Mouse (Mus musculus) intestine, postnatal 0 days (tissue): ENCODE measurements at regions not wholly inside any gene's neighbourhood (a gene's known extent, or its start where the extent isn't known, plus 50 kb on each side); places are given as distances from the start of the nearest gene placed in this dataset.

Experiments used
- ATAC-seq: fragments of 200-750 bp; cut with Nextera tagmentation; 2 replicates; pipeline ENCODE4 v1.8.0; 2017; ENCODE audit warnings: mild to moderate bottlenecking, moderate TSS enrichment, moderate library complexity
- H3K27ac ChIP-seq: fragments of 300-500 bp; sonication (generic); 2 replicates; pipeline ENCODE4 v1.5.1; 2014; ENCODE audit warnings: mild to moderate bottlenecking, low read depth, low read length, moderate library complexity
- H3K27me3 ChIP-seq: fragments of 300-500 bp; sonication (generic); replicated peaks from 2 replicates; pipeline ENCODE4 v1.6.1; 2014; ENCODE audit warnings: low read length, mixed read lengths; ENCODE audit not compliant: control insufficient read depth, insufficient read depth
- H3K36me3 ChIP-seq: fragments of 300-500 bp; sonication (generic); 2 replicates; pipeline ENCODE4 v1.6.1; 2014; ENCODE audit warnings: mild to moderate bottlenecking, moderate library complexity; ENCODE audit not compliant: control insufficient read depth, insufficient read depth
- H3K4me1 ChIP-seq: fragments of 300-500 bp; sonication (generic); replicated peaks from 2 replicates; pipeline ENCODE4 v1.6.1; 2014; ENCODE audit warnings: antibody characterized with exemption, low read length, mixed read lengths; ENCODE audit not compliant: control insufficient read depth, insufficient read depth
- H3K4me2 ChIP-seq: fragments of 300-500 bp; sonication (generic); replicated peaks from 2 replicates; pipeline ENCODE4 v1.6.1; 2014; ENCODE audit warnings: low read depth, mild to moderate bottlenecking, moderate library complexity
- H3K4me3 ChIP-seq: fragments of 300-500 bp; sonication (generic); 2 replicates; pipeline ENCODE4 v1.5.1; 2014; ENCODE audit warnings: low read depth, low read length
- H3K9ac ChIP-seq: fragments of 300-500 bp; sonication (generic); 2 replicates; pipeline ENCODE4 v1.6.1; 2014; ENCODE audit warnings: mild to moderate bottlenecking, low read depth, low read length
- H3K9me3 ChIP-seq: fragments of 300-500 bp; sonication (generic); 2 replicates; pipeline ENCODE4 v1.6.1; 2016; ENCODE audit warnings: mixed run types; ENCODE audit not compliant: control insufficient read depth
- CTCF ChIP-seq: sonication (generic); IDR thresholded peaks from 2 replicates; pipeline ENCODE4 v1.5.1; 2016; ENCODE audit warnings: low read depth, mild to moderate bottlenecking, control low read depth, antibody characterized with exemption, moderate library complexity
- WGBS: fragments of 180-500 bp; shearing (Covaris S2); extraction: QIAGEN DNeasy Blood & Tissue Kit; methylation state at CpG from one replicate; pipeline ENCODE4 v1.1.7; 2014; 5-methylcytosine and 5-hydroxymethylcytosine counted together

DNA sequence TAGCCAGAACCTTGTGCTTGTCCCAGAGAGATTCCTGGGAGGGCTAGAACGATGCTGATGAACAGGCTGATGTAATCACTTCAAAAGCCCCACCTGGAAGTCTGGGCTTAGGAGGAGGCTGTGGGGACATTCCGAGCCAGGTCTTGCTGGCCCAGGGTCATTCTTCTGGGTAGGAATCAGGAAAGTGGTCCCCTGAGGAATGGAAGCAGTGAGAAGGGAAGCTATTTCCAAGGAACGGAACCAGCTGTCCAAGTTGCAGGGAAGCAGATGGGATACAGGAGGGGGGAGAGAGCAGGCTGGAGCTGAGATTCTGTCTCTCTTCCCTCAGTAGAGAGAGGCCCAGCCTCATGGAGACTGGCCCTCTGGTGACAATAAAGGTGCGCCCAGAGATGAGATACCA lies 243.9 kb downstream of the Tcf7l2 start:
- Histone ChIP-seq H3K9me3 (no peaks in the 10 kb centered on the region), H3K27me3 (no peaks in the 10 kb centered on the region), H3K27ac (no peak overlapping the region), H3K36me3 (no peaks in the 10 kb centered on the region), H3K9ac (no peak overlapping the region), H3K4me2 (no peak overlapping the region), H3K4me3 (no peak overlapping the region), H3K4me1 (no peaks in the 10 kb centered on the region)
- WGBS: 77% methylated on average over 4 of the region's 4 CpGs
- no peak for TF ChIP-seq CTCF
- no peak for ATAC-seq

DNA sequence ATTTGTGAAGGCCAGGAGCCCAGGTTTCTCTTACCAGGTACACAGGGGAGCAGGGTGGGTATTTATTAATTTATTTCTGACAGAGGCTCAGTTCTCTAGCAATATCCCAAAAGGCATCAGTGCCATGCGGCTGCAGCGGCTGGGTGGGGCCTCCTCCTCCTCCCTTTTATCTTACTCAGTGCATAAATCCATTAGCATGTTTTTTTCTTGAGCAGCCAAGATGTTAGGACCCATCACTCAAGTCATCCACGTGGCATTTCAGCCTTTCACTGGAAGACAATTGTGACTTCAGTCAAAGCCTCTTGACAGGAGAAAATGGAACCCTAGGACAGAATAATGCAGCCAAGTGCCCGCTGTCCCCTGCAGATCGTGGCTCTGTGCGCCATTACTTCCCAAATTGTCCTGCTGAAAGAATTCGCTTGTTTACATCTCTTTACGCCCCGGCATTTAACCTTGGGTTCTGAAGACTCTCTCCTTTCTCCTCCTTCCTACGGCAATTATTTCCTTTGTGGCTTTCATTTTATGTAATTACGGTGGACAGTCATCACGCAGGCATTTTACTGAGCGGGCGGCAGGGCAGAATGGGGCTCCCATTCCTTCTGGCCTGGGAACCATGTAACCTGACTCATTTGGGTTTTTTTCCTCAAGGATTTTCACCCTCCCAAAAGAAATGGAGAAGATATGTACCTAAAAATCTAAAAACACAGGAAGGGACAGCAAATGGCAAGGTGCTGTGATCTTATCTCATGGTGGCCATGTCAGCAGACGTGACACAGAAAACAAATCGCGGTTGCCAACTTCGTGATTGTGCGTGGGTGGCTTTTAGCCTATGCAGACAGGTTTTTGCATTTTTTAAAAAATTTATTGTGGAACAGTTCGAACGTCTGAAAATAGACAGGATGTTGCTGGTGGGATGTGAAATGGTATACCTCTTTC lies 250.4 kb downstream of the Tcf7l2 start:
- H3K27ac ChIP-seq: no peak overlapping the region
- no peaks in the 10 kb centered on the region for H3K4me1 ChIP-seq
- WGBS: 78% methylated on average over 21 of the region's 21 CpGs
- no peak for TF ChIP-seq CTCF
- no peaks in the 10 kb centered on the region for H3K36me3 ChIP-seq
- H3K9ac ChIP-seq: no peak overlapping the region
- no peak for ATAC-seq
- no peak overlapping the region for H3K4me2 ChIP-seq
- no peaks in the 10 kb centered on the region for H3K9me3 ChIP-seq
- H3K4me3 ChIP-seq: no peak overlapping the region
- H3K27me3 ChIP-seq: no peaks in the 10 kb centered on the region

DNA sequence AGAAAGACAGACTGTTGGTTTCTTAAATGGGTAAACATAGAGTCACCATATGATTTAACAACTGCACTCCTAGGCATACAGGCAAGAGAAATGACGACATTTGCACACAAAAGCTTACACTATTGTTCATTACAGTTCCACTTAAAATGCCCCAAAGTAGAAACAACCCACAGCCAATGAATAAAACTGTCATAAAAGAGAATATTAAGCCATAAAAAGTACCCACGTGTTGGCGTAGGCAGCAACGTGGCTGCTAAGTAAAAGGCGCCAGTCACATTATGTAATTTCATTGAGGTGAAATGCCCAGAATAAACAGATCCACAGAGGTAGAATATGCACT lies 251.1 kb downstream of the Tcf7l2 start:
- H3K27me3 ChIP-seq: no peaks in the 10 kb centered on the region
- no peaks in the 10 kb centered on the region for H3K36me3 ChIP-seq
- no peak overlapping the region for H3K9ac ChIP-seq
- H3K27ac ChIP-seq: no peak overlapping the region
- WGBS: 51% methylated on average over 5 of the region's 5 CpGs
- no peak for ATAC-seq
- no peaks in the 10 kb centered on the region for H3K9me3 ChIP-seq
- H3K4me3 ChIP-seq: no peak overlapping the region
- no peak overlapping the region for H3K4me2 ChIP-seq
- no peaks in the 10 kb centered on the region for H3K4me1 ChIP-seq
- TF ChIP-seq CTCF: no peak

DNA sequence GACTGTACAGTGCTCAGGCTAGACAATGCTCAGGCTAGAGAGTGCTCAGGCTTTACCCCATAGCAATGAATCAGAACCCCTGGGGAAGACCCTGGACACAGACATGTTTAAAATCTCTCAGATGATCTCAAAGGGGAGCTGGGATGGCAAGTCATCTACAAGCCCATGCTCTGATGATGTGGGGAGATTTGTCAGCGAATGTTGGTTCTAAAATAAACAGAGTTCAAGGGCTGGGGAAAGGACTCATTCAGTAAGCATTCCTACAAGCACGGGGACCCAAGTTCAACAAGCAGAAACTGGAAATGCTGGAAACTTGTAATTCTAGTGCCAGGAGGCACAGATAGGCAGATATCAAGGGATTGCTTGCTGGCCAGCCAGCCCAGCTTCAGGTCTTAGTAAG lies 254.1 kb downstream of the Tcf7l2 start:
- 24% methylated on average over 2 of the region's 2 CpGs for WGBS
- no peaks in the 10 kb centered on the region for H3K9me3 ChIP-seq
- no peak for ATAC-seq
- no peak for TF ChIP-seq CTCF
- no peaks in the 10 kb centered on the region for H3K36me3 ChIP-seq
- no peak overlapping the region for H3K4me3 ChIP-seq
- no peak overlapping the region for H3K4me2 ChIP-seq
- no peaks in the 10 kb centered on the region for H3K27me3 ChIP-seq
- H3K9ac ChIP-seq: no peak overlapping the region
- H3K27ac ChIP-seq: no peak overlapping the region
- no peaks in the 10 kb centered on the region for H3K4me1 ChIP-seq

DNA sequence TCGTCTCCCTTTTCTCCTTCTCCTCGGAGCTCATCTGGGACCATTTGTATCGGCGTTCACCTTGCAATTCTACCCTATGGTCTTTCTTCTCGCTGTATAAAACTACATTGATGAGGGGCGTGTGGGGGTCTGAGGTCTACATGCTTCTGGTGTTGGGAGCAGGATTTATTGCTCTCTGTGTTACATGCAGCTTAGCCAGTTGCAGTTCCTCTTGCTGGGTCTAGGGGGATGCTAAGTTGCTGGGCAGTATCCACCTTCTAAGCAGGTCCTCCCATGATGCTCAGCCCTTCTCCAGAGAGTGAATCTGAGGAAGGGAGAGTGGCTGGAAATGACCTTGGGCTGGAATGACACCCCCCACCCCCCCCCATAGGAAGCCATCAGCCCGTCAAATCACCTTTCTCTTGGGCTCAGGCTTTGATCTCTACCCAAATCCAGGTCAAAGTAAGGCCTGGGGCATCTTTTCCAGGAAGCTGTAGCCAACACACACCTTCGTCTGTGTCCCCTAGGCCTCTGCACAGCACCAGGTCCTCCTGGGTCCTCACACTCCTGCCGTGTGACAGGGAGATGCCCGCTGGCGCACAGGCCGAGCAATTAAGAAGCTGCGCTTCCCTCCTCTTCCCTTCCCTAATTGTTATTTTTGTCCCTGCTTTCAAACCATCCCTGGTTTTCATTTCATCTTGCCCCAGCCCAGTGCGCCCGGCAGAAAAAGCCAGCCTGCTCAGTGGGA lies 257.0 kb downstream of the Tcf7l2 start:
- Histone ChIP-seq H3K27me3 (no peaks in the 10 kb centered on the region), H3K4me3 (no peak overlapping the region), H3K36me3 (no peaks in the 10 kb centered on the region), H3K27ac (no peak overlapping the region), H3K9ac (no peak overlapping the region), H3K4me1 (no peaks in the 10 kb centered on the region), H3K9me3 (no peaks in the 10 kb centered on the region), H3K4me2 (no peak overlapping the region)
- 88% methylated on average over 15 of the region's 15 CpGs for WGBS
- TF ChIP-seq CTCF: peak; percentile 31
- no peak for ATAC-seq

DNA sequence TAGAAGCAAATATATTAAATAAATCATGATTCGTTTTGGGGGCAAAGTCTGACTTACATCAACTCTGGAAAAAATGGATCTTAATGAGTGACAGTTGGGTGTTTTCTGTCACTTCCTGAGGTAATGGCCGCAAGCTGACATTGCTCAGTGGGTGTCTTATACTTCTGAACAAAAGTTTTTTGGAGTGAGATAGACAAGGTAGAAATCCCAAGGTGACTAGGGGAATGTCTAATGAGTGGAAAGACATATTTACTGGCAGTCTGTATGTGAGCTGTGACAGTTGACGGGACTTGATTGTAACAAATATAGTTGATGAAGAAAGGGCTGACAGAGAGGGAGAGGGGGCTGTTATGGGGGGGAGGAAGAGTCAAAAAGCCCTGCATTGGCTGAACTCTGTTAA lies 257.8 kb downstream of the Tcf7l2 start:
- no peak for ATAC-seq
- 72% methylated on average over 3 of the region's 3 CpGs for WGBS
- Histone ChIP-seq H3K9me3 (no peaks in the 10 kb centered on the region), H3K36me3 (no peaks in the 10 kb centered on the region), H3K4me2 (no peak overlapping the region), H3K27ac (no peak overlapping the region), H3K4me3 (no peak overlapping the region), H3K27me3 (no peaks in the 10 kb centered on the region), H3K9ac (no peak overlapping the region), H3K4me1 (no peaks in the 10 kb centered on the region)
- no peak for TF ChIP-seq CTCF
